Mouse (Mus musculus) liver, embryonic 15.5 days (tissue): ENCODE data around the gene Tnfrsf18. TPM values are rescaled to one million over a fixed set of nuclear protein-coding genes. Genes with fewer than 3 reads are reported as not detected.

Experiments used
- ATAC-seq: fragments of 200-750 bp; cut with Nextera tagmentation; 2 replicates; pipeline ENCODE4 v1.8.0; 2017; ENCODE audit warnings: moderate number of reproducible peaks, mild to moderate bottlenecking, moderate library complexity; ENCODE audit not compliant: insufficient read depth
- H3K27ac ChIP-seq: fragments of 300-500 bp; sonication (generic); replicated peaks from 2 replicates; pipeline ENCODE4 v1.5.1; 2015; ENCODE audit warnings: mild to moderate bottlenecking, inconsistent platforms
- H3K27me3 ChIP-seq: fragments of 300-500 bp; sonication (generic); 2 replicates; pipeline ENCODE4 v1.6.1; 2015; ENCODE audit warnings: mild to moderate bottlenecking, inconsistent platforms
- H3K36me3 ChIP-seq: fragments of 300-500 bp; sonication (generic); replicated peaks from 2 replicates; pipeline ENCODE4 v1.6.1; 2015; ENCODE audit warnings: moderate library complexity, mild to moderate bottlenecking, inconsistent platforms
- H3K4me1 ChIP-seq: fragments of 300-500 bp; sonication (generic); replicated peaks from 2 replicates; pipeline ENCODE4 v1.6.1; 2015; ENCODE audit warnings: inconsistent platforms
- H3K4me2 ChIP-seq: fragments of 300-500 bp; sonication (generic); 2 replicates; pipeline ENCODE4 v1.6.1; 2015; ENCODE audit warnings: moderate library complexity, mild to moderate bottlenecking, inconsistent platforms
- H3K4me3 ChIP-seq: fragments of 300-500 bp; sonication (generic); replicated peaks from 2 replicates; pipeline ENCODE4 v1.5.1; 2015; ENCODE audit warnings: mild to moderate bottlenecking, inconsistent platforms
- H3K9ac ChIP-seq: fragments of 300-500 bp; sonication (generic); 2 replicates; pipeline ENCODE4 v1.6.1; 2015; ENCODE audit warnings: moderate library complexity, mild to moderate bottlenecking, inconsistent platforms
- H3K9me3 ChIP-seq: fragments of 300-500 bp; sonication (generic); replicated peaks from 2 replicates; pipeline ENCODE4 v1.6.1; 2016; ENCODE audit warnings: inconsistent platforms
- WGBS: fragments of 180-500 bp; shearing (Covaris S2); methylation state at CpG from one replicate; pipeline ENCODE4 v1.1.7; 2015; ENCODE audit warnings: mixed read lengths; ENCODE audit not compliant: insufficient replicate concordance; 5-methylcytosine and 5-hydroxymethylcytosine counted together
- polyA plus RNA-seq: library from polyadenylated mRNA; unstranded; fragments of >200 nt; fragmentation: Nextera tagmentation; extraction: Ambion mirVana; gene quantifications from 2 replicates; pipeline ENCODE4 v1.2.1, GENCODE M21; 2015

The Tnfrsf18 gene
- polyA plus RNA-seq, 1 experiment from 2014 or later, result 0.66 TPM

DNA sequence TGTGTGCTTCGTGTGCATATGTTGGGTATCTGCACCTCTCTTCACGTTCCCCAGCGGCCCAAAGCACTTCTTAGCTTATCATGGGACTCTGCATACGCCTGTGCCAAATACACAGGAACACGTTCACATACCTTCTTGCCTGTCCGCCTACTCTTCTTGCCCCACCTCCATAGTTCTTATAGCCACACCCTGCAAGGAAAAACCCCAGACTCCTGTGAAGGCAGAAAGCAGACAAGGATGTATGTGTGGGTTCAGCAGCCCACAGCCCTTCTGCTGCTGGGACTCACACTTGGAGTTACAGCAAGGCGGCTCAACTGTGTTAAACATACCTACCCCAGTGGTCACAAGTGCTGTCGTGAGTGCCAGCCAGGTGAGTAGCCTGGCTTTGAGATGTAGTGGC is 12.3 kb upstream of the Tnfrsf18 start, which contains the start of gene Tnfrsf4:
Gene Tnfrsf4, plus strand, starts transcription at position 207 of the 400 bp plus-strand sequence.
- no peak for ATAC-seq
- no peak within 1 kb of the TSS for H3K27ac ChIP-seq
- peaks cover 66% of the 10 kb centered on the region for H3K36me3 ChIP-seq
- no peaks in the 10 kb centered on the region for H3K4me1 ChIP-seq
- 69% methylated on average over 8 of the region's 8 CpGs for WGBS
- no peak within 1 kb of the TSS for H3K9ac ChIP-seq
- H3K4me3 ChIP-seq, result no peak within 1 kb of the TSS
- H3K9me3 ChIP-seq, result no peaks in the 10 kb centered on the region
- no peaks in the 10 kb centered on the region for H3K27me3 ChIP-seq
- H3K4me2 ChIP-seq, result no peak within 1 kb of the TSS

GRCm38 (mm10) chr4:156014436-156014835 is 11.5 kb upstream of the Tnfrsf18 start:
- H3K4me2 ChIP-seq, result no peak overlapping the region
- H3K27me3 ChIP-seq, result no peaks in the 10 kb centered on the region
- no peaks in the 10 kb centered on the region for H3K4me1 ChIP-seq
- WGBS, result 75% methylated on average over 2 of the region's 2 CpGs
- H3K9ac ChIP-seq, result no peak overlapping the region
- H3K36me3 ChIP-seq, result peaks cover 58% of the 10 kb centered on the region
- no peak overlapping the region for H3K27ac ChIP-seq
- no peak for ATAC-seq
- H3K9me3 ChIP-seq, result no peaks in the 10 kb centered on the region
- H3K4me3 ChIP-seq, result no peak overlapping the region

DNA sequence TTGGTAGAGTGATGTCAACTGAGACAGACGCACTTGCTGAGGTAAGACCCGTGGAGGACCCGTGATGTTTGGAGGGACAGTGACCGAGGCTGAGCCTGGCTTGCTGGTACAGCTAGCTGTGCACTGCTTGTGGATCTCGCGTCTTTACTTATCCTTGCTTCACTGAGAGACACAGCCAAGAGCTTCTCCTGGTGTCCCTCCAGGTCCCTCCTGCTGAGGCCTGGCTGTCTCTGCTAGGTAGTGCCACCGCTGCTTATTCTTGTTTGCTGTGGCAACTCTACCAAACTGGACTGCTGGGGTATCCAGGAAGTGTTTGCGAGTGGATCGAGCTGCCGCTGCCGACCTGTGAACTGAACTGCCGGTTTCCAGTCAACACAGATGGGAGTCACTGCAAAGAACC is 6.2 kb upstream of the Tnfrsf18 start:
- Histone ChIP-seq H3K4me1 (no peaks in the 10 kb centered on the region), H3K9ac (no peak overlapping the region), H3K4me3 (no peak overlapping the region), H3K9me3 (no peaks in the 10 kb centered on the region), H3K4me2 (no peak overlapping the region), H3K27ac (no peak overlapping the region), H3K36me3 (peaks cover 11% of the 10 kb centered on the region; the same call in 1 of the 2 replicates), H3K27me3 (no peaks in the 10 kb centered on the region)
- no peak for ATAC-seq
- WGBS, result 76% methylated on average over 12 of the region's 12 CpGs

DNA sequence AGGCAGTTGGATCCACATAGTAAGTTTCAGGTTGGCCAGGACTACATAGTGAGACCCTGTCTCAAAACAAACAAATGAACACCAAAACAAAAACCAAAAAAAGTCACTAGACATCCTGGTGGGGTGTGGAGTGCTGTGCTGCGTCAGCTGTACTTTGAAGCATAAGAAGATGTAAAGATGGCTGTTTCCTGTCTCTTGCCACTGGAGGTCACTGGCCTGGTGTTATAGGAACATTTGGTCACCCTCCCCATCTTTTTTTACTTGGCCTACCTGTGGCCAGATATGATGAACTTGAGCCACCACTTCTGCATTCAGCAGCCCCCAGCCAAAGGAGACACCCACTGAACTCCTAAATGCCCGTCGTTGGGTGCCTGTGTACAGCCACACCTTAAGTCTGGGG is 4.6 kb upstream of the Tnfrsf18 start:
- Histone ChIP-seq H3K4me3 (no peak overlapping the region), H3K4me1 (0 out of 2 replicates have a peak, but pooled peaks cover 7% of the 10 kb centered on the region), H3K9me3 (no peaks in the 10 kb centered on the region), H3K27me3 (no peaks in the 10 kb centered on the region), H3K27ac (no peak overlapping the region), H3K4me2 (no peak overlapping the region), H3K9ac (no peak overlapping the region), H3K36me3 (0 out of 2 replicates have a peak, but pooled peaks cover 1% of the 10 kb centered on the region)
- no peak for ATAC-seq
- 42% methylated on average over 3 of the region's 3 CpGs for WGBS

- Histone ChIP-seq H3K36me3 (no peaks in the 10 kb centered on the region), H3K27ac (no peak overlapping the region), H3K4me2 (no peak overlapping the region), H3K9ac (no peak overlapping the region), H3K4me1 (0 out of 2 replicates have a peak, but pooled peaks cover 7% of the 10 kb centered on the region), H3K27me3 (no peaks in the 10 kb centered on the region), H3K9me3 (no peaks in the 10 kb centered on the region), H3K4me3 (no peak overlapping the region)
- ATAC-seq, result no peak
- WGBS, result 28% methylated on average over 9 of the region's 9 CpGs
Measured at GRCm38 (mm10) chr4:156021942-156022419, 4.0 kb upstream of the Tnfrsf18 start.

DNA sequence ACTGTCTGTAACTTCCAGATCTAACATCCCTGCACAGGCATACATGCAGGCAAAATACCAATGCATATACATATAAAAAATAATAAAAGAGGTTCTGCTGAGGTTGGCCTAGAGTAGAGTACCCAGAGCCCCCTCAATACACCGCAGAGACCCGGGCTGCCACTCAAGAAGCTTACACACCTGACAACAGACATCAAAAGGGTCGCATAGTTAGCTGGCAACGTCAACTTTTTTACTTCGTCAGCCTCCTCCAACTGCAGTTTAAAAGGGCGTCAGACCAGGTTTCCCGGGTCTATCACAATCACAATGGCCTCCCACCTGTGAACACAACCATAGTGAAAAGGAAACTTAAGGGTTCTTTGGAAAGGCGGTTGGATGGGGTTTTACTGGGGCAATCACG is 2.4 kb upstream of the Tnfrsf18 start:
- no peak for ATAC-seq
- WGBS, result 74% methylated on average over 9 of the region's 9 CpGs

GRCm38 (mm10) chr4:156024184-156024583 is 1.8 kb upstream of the Tnfrsf18 start:
- no peak for ATAC-seq
- Histone ChIP-seq H3K36me3 (0 out of 2 replicates have a peak, but pooled peaks cover under 1% of the 10 kb centered on the region), H3K4me2 (no peak overlapping the region), H3K4me1 (0 out of 2 replicates have a peak, but pooled peaks cover 7% of the 10 kb centered on the region), H3K9me3 (no peaks in the 10 kb centered on the region), H3K27ac (no peak overlapping the region), H3K9ac (no peak overlapping the region), H3K27me3 (no peaks in the 10 kb centered on the region), H3K4me3 (no peak overlapping the region)
- 75% methylated on average over 7 of the region's 7 CpGs for WGBS

More for the DNA sequence above, 2.4 kb upstream of the Tnfrsf18 start:
- H3K4me1 ChIP-seq, result 0 out of 2 replicates have a peak, but pooled peaks cover 7% of the 10 kb centered on the region
- no peak overlapping the region for H3K9ac ChIP-seq
- H3K4me3 ChIP-seq, result no peak overlapping the region
- no peaks in the 10 kb centered on the region for H3K27me3 ChIP-seq
- no peaks in the 10 kb centered on the region for H3K36me3 ChIP-seq
- no peak overlapping the region for H3K4me2 ChIP-seq
- no peak overlapping the region for H3K27ac ChIP-seq
- H3K9me3 ChIP-seq, result no peaks in the 10 kb centered on the region

DNA sequence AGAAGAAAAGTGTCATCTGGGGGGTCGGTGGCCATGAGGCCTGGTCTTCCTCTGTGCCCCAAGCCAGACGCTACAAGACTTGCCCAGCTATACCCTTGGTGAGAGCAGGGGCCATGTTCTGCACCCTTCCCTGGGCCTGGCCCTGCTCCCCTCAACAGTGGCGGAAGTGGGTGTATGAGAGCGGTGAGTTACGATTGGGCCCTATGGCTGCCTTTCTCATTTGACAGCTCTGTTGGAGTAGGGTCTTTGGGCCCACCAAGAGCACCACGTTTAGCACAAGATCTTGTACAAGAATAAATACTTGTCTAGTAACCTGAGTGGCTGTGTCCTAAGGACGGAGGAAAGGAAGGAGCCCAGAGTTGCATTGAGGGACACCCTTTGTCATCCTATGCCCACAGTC is 2.6 kb downstream of the Tnfrsf18 start:
- 81% methylated on average over 7 of the region's 7 CpGs for WGBS
- Histone ChIP-seq H3K27ac (no peak overlapping the region), H3K36me3 (0 out of 2 replicates have a peak, but pooled peaks cover 6% of the 10 kb centered on the region), H3K4me2 (no peak overlapping the region), H3K4me3 (no peak overlapping the region), H3K27me3 (0 out of 2 replicates have a peak, but pooled peaks cover under 1% of the 10 kb centered on the region), H3K9me3 (no peaks in the 10 kb centered on the region), H3K4me1 (peaks cover 34% of the 10 kb centered on the region), H3K9ac (no peak overlapping the region)
- no peak for ATAC-seq

DNA sequence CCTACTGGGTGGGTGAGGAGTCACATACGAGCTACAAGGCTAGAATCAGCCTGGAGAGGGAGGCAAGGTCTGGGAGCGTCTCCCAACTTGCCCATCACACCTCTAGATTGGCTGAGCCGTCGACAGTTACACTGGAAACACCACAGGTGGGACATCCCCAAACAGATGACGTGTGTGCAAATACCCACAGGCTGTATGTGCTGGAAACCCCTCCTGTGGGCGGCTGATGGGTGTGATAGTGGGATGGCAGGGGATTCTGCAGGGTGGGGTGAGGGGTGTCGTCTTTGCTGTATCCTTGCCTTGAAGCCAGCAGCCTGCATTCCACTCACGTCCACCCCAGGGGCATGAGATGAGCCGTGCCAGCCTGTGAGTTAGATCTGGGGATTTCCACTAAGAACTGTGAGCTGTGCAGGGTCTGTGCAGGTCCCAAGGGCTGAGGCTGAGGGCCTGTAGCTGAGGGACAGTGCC is 4.7 kb downstream of the Tnfrsf18 start:
- peak overlapping the region; percentile 27; the same call in 1 of the 2 replicates for H3K9ac ChIP-seq
- 0 out of 2 replicates have a peak, but pooled peaks cover 6% of the 10 kb centered on the region for H3K36me3 ChIP-seq
- peak overlapping the region; percentile 52 for H3K4me3 ChIP-seq
- WGBS, result 53% methylated on average over 9 of the region's 9 CpGs
- no peaks in the 10 kb centered on the region for H3K9me3 ChIP-seq
- H3K4me1 ChIP-seq, result peaks cover 34% of the 10 kb centered on the region
- no peak for ATAC-seq
- H3K4me2 ChIP-seq, result peak overlapping the region; percentile 66
- peaks cover 21% of the 10 kb centered on the region for H3K27me3 ChIP-seq
- no peak overlapping the region for H3K27ac ChIP-seq

DNA sequence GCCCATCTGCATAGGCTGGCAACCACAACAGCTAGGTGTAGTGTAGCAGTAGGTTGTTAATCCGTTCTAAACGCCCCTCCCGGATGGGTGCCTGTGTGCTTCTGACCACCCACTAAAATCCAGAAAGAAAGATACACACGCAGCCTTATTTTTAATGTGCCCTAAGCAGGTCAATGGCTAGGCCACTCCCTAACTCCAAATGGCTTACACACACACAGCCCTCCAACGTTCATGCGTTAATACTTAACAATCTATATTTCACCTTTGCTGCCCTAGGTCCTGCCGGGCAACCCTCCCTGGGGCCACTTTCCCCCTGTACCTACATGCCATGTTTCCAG is 5.3 kb downstream of the Tnfrsf18 start:
- 14% methylated on average over 7 of the region's 7 CpGs for WGBS
- ATAC-seq, result peak; percentile 9; the same call in 1 of the 2 replicates
- Histone ChIP-seq H3K4me1 (peaks cover 29% of the 10 kb centered on the region), H3K36me3 (0 out of 2 replicates have a peak, but pooled peaks cover 6% of the 10 kb centered on the region), H3K27ac (0 out of 2 replicates have a peak overlapping the region, but pooled peaks have one; percentile 63), H3K4me2 (peak overlapping the region; percentile 66), H3K9ac (peak overlapping the region; percentile 27), H3K27me3 (peaks cover 26% of the 10 kb centered on the region), H3K4me3 (peak overlapping the region; percentile 52), H3K9me3 (no peaks in the 10 kb centered on the region)

GRCm38 (mm10) chr4:156031593-156032391 is 5.8 kb downstream of the Tnfrsf18 start:
- H3K4me1 ChIP-seq, result peaks cover 27% of the 10 kb centered on the region
- ATAC-seq, result peak; percentile 65
- no peaks in the 10 kb centered on the region for H3K9me3 ChIP-seq
- peaks cover 28% of the 10 kb centered on the region for H3K27me3 ChIP-seq
- H3K4me2 ChIP-seq, result peak overlapping the region; percentile 66
- H3K9ac ChIP-seq, result peak overlapping the region; percentile 27
- WGBS, result 3% methylated on average over 24 of the region's 24 CpGs
- H3K27ac ChIP-seq, result peak overlapping the region; percentile 63
- 0 out of 2 replicates have a peak, but pooled peaks cover 6% of the 10 kb centered on the region for H3K36me3 ChIP-seq
- peak overlapping the region; percentile 52 for H3K4me3 ChIP-seq
